Mouse (Mus musculus) fibroblast of lung, adult 2 months (primary cell): ENCODE measurements around the gene Ankrd28.
"Not testable (repeated sequence)": the region's sequence is repeated elsewhere in the genome, so short reads cannot be mapped to it uniquely, and the experiment has no call there.

Experiments
- DNase-seq: peaks from one replicate; pipeline ENCODE4 v3.0.0-alpha.2; 2011; ENCODE audit warnings: low read depth

Ankrd28 gene

DNA sequence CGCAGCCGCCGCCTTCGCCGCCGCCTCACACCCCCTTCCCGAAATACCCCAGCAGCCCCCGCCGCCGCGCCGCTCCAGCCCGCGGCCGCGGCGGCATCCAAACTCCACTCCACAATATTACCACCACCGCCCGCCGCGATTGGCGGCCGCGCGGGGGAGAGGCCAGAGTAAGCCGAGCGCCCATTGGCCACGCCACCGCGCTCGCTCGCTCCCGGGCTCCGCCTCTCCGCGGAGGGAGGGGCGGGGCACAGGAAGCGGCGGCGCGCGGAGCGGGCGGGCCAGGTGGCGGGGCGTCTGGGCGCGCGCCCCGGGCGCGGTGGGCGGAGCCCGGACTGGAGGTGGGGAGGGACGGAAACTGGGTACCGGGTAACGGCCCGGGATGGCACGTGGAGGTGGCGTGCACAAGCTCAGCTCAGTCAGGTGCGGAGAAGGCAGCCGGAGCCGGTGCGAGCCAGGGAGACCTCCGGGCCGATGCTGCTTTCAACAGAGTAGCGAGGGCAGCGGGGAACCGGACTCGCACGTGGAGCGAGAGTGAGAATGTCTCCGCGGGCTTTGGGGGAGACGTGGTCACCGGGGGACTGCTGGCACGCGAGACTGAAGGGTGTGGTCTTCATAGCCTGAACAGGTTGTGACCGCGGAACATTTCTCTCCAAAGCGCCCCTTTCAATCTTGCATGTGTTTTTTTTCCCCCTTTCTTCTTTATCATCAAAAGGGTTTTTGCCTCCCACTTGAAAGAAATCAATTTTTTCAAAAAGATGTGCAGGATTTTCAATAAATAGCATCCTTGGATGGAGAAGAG is at the start of gene Ankrd28:
TSS of gene Ankrd28 (minus strand) at position 81 of the 799 bp plus-strand sequence.
- DNase-seq, result peak; percentile 57

GRCm38 (mm10) chr14:31879456-31879855 is 49.0 kb upstream of the Ankrd28 start:
- no peak for DNase-seq

DNA sequence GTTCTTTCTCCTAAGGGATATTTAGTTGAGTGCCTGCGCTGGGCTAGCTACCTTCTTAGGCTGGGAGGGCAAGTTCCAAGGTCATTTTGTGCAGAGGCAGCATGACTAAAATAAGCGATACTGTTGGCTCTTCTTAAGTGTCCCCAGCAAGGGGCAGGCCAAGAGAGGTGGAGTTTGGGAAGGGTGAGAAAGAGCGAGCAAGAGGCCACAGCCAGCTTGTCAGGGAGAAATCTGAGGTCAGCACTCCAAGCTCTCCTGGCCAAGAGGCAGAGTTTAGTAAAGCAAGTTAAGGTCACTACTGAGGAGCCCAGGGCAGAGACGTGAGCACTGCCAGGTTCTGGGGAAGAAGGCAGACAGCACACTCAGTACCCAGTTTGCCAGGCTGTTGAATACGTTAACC is 41.7 kb upstream of the Ankrd28 start:
- DNase-seq, result no peak

GRCm38 (mm10) chr14:31870436-31870835 is 40.0 kb upstream of the Ankrd28 start:
- DNase-seq, result no peak

- DNase-seq, result no peak
These were observed 38.1 kb upstream of the Ankrd28 start for GRCm38 (mm10) chr14:31868591-31868990.

- DNase-seq, result not testable (repeated sequence)
These were observed 35.9 kb upstream of the Ankrd28 start for GRCm38 (mm10) chr14:31866366-31866765.

- DNase-seq, result no peak
These were observed 28.2 kb upstream of the Ankrd28 start for GRCm38 (mm10) chr14:31858679-31859078.

GRCm38 (mm10) chr14:31857096-31857975 is 26.9 kb upstream of the Ankrd28 start:
- no peak for DNase-seq

DNA sequence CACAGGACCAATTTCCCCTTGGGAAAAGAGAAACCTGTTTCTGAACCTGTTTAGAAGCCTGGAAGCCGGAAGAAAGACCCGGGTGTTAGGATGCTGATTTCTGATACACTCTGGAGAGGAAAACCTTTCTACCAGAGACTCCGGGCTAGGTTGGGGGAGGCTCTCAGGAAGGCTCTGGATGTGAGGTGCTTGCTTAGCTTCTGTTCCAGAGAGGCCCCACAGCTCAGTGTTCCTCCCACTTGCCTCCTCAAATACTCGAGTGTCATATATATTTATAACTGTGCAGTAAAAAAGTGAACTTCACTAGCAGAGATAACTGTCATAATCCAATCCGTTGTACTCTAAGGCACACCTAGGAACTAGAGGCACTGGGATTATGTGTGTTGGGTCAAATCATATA is 25.6 kb upstream of the Ankrd28 start:
- DNase-seq, result no peak

DNA sequence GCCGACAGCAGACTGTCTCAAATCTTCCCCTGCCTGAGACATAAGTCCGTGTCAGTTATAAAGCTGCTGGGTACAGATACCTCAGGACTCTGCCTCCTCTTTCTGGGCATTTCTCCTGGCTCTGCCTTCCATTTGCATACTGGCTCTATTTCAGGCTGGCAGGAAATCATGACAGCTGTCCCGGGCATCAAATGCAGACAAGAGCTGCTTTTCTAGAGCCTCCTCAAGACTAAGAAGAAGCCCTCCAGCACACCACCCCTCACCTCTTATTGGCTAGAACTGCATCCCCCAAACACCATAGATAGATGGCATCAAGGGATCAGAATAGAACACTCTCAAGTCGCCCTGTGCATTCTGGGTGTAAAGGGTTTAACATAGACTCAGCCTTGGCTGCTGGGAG is 24.2 kb upstream of the Ankrd28 start:
- DNase-seq, result no peak

DNA sequence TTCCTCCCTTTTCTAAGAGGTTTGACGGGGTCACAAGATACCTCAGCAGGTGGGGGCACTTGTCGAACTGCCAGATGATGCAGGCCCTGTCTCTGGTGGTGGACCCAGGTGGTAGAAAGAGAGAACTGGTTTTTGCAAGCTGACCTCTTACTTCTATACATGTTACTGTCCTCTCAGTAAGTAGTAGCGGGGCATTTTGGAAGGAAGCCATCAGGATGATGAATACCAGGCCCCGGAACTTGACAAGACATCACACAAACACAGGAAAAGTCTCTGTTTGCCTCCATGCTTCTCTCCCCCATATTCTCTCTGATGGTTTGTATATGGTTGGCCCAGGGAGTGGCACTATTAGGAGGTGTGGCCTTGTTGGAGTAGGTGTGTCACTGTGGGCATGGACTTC is 13.1 kb upstream of the Ankrd28 start:
- no peak for DNase-seq

DNA sequence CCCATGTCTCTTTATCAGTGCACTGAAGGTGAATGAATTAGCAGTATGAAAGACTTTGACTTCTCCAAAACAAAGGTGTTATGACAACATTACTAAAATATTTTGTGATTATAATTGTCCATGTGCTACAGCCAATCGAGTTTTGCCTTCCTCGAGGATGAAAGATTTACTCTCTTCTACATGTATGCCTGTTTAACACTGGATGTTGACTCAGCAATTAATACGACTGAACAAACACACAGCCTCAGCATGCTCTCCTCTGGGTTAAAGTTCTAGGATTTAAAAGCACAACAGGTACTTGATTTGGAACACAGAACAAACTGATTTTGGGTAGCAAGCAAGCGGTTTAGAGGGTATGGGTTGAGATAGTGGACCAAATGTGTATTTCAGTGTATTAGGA is 1.6 kb upstream of the Ankrd28 start:
- no peak for DNase-seq

DNA sequence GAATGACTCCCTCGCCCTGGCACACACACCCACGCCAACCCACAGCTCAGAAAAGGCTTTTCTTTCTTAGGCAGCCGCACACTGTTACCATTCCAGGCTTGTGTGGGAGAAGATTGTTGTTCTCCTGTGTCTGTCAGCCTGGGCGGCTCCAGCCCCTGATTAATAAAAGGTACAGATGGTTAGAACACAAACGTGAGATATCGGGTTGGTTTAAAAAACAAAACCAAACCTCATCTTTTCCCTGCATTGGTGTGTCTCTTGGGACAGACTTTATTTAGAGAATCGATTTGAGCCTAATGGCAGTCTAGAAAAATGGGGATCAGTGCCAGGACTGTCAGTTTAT is 890 bp upstream of the Ankrd28 start:
- no peak for DNase-seq

DNA sequence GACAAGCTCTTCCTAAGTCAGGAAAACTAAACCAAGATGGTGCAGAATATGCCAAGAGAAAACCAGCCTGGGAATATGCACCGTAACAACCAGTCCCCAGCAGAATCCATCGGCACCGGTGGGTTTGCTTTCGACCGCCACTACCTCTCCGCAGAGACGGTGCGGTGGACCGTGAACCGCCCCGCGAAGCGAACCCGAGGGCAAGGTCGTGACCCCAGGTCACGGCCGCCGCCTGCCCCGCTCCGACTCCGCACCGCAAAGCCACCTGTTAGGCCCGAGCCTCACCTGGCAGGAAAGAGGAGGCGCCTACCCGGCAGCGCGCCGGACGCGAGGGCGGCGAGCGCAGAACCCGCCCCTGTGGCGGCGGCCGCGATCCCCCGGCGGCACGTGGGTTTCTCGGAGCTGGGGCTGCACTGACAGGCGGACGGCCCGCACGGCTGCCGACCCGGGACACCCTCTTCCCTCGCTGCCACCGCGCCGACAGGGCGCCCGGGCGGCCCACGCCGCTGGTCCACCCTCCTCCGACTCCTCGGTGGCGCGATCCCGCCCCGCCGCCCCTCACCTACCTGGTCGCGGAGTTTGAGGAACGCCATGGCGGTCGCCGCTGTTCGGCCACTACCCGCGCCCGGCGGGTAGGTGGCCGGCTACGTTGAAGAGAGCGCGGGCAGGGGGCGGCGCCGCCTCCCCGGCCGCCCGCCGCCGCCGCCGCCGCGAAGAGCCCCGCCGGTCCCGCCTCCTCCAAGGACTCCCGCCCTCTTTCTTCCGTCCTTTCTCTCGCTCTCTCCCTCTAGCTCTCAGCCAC is 489 bp downstream of the Ankrd28 start:
- DNase-seq, result no peak

GRCm38 (mm10) chr14:31827221-31827620 is 3.2 kb downstream of the Ankrd28 start:
- DNase-seq, result no peak

- DNase-seq, result no peak
These were observed 20.5 kb downstream of the Ankrd28 start for GRCm38 (mm10) chr14:31809942-31810341.

DNA sequence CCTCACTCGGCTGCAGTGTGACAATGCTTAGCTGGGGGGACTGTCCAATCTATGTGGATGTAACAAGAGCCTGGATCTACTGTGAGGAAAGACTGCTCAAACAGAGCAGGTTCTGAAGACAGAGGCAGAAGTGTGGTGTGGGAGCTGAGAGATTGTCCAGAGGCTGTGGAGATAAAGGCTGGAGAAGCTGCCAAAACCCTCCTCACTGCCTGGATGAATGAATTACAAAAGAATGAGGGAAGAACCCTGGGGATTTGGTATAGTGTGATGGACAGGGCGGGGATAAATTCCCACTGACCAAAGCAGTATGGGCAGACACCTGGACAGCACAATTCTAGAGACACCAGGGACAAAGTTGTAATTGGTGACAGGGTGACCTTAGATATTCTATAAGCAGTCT is 26.7 kb downstream of the Ankrd28 start:
- DNase-seq, result no peak

DNA sequence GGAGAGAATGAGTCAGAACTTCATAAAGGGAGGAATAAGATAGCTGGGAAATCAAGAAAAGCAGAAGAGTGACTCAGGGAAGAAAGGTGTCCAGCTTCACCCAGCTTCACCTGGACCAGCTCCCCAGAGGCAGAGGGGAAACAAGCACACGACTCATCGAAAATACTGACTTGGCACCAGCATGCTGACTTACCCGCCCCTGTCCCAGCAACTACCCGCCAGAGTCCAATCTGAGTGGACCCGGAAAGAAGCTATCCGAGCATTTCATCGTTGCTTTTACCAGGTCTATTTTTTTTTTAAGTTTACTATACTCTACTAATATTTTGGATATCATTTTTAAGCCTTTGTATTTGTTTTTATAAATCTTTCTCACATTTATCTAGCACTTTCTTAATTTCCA is 29.5 kb downstream of the Ankrd28 start:
- no peak for DNase-seq

DNA sequence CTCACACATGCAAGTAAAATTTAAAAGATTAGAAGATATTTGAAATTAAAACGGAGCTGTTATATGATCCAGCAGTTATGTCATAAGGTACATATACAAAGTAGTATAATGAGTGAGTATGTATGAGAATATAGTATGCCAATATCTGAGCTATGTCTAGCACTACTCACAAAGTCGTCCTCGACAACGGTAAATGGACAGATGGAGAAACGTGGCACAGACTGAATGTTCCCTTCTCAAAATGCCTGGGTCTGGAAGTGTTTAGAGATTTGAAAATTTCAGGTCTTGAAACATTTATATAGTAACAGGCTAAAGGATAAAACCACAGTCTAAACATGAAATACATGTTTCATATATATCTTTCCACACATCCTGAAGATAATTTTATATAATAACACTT is 30.0 kb downstream of the Ankrd28 start:
- no peak for DNase-seq

- DNase-seq, result no peak
These were observed 31.5 kb downstream of the Ankrd28 start for GRCm38 (mm10) chr14:31798937-31799336.

DNA sequence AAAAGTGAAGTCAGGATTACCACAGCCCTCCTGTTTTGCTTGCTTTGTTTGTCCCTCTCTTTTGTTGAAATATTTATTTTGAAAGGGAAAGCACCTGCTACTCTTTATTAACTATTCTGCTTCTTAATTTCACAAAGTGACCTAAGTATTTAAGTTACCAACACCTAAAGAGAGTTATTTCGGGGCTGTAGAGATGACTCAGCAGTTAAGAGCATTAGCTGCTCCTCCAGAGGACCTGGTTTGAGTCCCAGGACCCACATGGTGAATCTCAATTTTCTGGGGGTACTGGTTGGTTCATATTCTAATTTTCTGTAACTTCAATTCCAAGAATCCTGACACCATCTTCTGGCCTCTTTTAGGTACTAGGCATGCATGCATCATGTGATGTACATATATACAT is 34.9 kb downstream of the Ankrd28 start:
- no peak for DNase-seq

GRCm38 (mm10) chr14:31794776-31795126 is 35.7 kb downstream of the Ankrd28 start:
- DNase-seq, result no peak
